Mouse (Mus musculus): ENCODE measurements at regions not wholly inside any gene's neighbourhood (a gene's known extent, or its start where the extent isn't known, plus 50 kb on each side); places are given as distances from the start of the nearest gene placed in this dataset.

GRCm38 (mm10) chr8:36304809-36305208, 539.2 kb downstream of the Gm19410 start:
- DNase-seq (ENCODE audit: low spot score), result no peak

GRCm38 (mm10) chr8:36306336-36306735, 540.7 kb downstream of the Gm19410 start:
- no peak for DNase-seq (ENCODE audit: low spot score)

GRCm38 (mm10) chr8:36307496-36307895, 541.9 kb downstream of the Gm19410 start:
- DNase-seq (ENCODE audit: low spot score), result no peak

- DNase-seq (ENCODE audit: low spot score), result no peak
These were observed 542.5 kb downstream of the Gm19410 start for GRCm38 (mm10) chr8:36308056-36308455.

- no peak for DNase-seq (ENCODE audit: low spot score)
These were observed 543.7 kb downstream of the Gm19410 start for GRCm38 (mm10) chr8:36309326-36309725.

GRCm38 (mm10) chr8:36309952-36310351, 544.4 kb downstream of the Gm19410 start:
- DNase-seq (ENCODE audit: low spot score), result no peak

GRCm38 (mm10) chr8:36311734-36312133, 546.1 kb downstream of the Gm19410 start:
- DNase-seq (ENCODE audit: low spot score), result no peak

- no peak for DNase-seq (ENCODE audit: low spot score)
These were observed 547.4 kb downstream of the Gm19410 start for GRCm38 (mm10) chr8:36312963-36313362.

- no peak for DNase-seq (ENCODE audit: low spot score)
These were observed 552.8 kb downstream of the Gm19410 start for GRCm38 (mm10) chr8:36318396-36318795.

- no peak for DNase-seq (ENCODE audit: low spot score)
These were observed 553.3 kb downstream of the Gm19410 start for GRCm38 (mm10) chr8:36318884-36319283.

GRCm38 (mm10) chr8:36319314-36319959, 553.8 kb downstream of the Gm19410 start:
- no peak for DNase-seq (ENCODE audit: low spot score)

GRCm38 (mm10) chr8:36322125-36322524, 556.5 kb downstream of the Gm19410 start:
- DNase-seq (ENCODE audit: low spot score), result no peak

- no peak for DNase-seq (ENCODE audit: low spot score)
These were observed 557.0 kb downstream of the Gm19410 start for GRCm38 (mm10) chr8:36322578-36322977.

- DNase-seq (ENCODE audit: low spot score), result no peak
These were observed 573.0 kb downstream of the Gm19410 start for GRCm38 (mm10) chr8:36338628-36339027.

GRCm38 (mm10) chr8:36339449-36339848, 573.9 kb downstream of the Gm19410 start:
- no peak for DNase-seq (ENCODE audit: low spot score)

GRCm38 (mm10) chr8:36340454-36340853, 574.9 kb downstream of the Gm19410 start:
- DNase-seq (ENCODE audit: low spot score), result no peak

GRCm38 (mm10) chr8:36341965-36342364, 576.4 kb downstream of the Gm19410 start:
- no peak for DNase-seq (ENCODE audit: low spot score)

GRCm38 (mm10) chr8:36342650-36343049, 577.1 kb downstream of the Gm19410 start:
- no peak for DNase-seq (ENCODE audit: low spot score)

GRCm38 (mm10) chr8:36346682-36347324, 581.2 kb downstream of the Gm19410 start:
- peak; percentile 73 for DNase-seq (ENCODE audit: low spot score)

- DNase-seq (ENCODE audit: low spot score), result no peak
These were observed 582.5 kb downstream of the Gm19410 start for GRCm38 (mm10) chr8:36348067-36348466.

- DNase-seq (ENCODE audit: low spot score), result no peak
These were observed 589.3 kb downstream of the Gm19410 start for GRCm38 (mm10) chr8:36354926-36355325.

GRCm38 (mm10) chr8:36358998-36359397, 593.4 kb downstream of the Gm19410 start:
- DNase-seq (ENCODE audit: low spot score), result no peak

GRCm38 (mm10) chr8:36361255-36361654, 595.7 kb downstream of the Gm19410 start:
- DNase-seq (ENCODE audit: low spot score), result peak; percentile 80

GRCm38 (mm10) chr8:36361818-36362217, 596.2 kb downstream of the Gm19410 start:
- no peak for DNase-seq (ENCODE audit: low spot score)

Data from left cerebral cortex, adult 11 months (tissue).